Comparison of ENCODE assay signal across 8 mouse cellular contexts in the genomic region with DNA sequence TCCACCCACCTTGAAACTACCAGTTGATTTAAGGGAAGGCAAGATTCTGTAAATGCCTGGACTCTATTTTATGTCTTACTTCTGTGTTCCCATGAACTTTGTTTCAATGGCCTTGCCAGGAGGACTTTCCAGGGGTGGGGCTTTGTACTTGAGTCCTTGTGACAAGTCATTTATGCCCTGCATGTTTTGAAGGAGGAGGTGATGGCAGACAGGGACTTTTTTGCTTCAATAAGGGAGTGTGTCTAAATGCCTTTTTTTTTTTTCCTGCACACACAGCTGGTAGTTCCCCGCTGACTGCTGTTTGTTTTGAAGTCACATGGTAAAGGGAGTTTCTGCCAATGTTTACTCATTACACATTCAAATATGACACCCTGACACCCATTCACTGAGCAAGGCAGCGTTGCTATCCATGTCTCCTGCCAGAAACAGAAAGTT.
DNase-seq lines count a peak whose midpoint lies in the region; ATAC-seq and TF ChIP-seq lines count a peak whose summit lies in the region.

No protein-coding gene starts in this region.

- peak; percentile 18 for DNase-seq in gastrocnemius, postnatal 25 days
- DNase-seq in gastrocnemius, adult 8-10 months (ENCODE audit: low spot score in 2 of 2) = no peak
- DNase-seq in NIH3T3 (ENCODE audit: low read depth) = peak; percentile 55
- peak; percentile 58 for DNase-seq in thymus, adult 2 months
- DNase-seq in right cerebral cortex, postnatal 4 days = no peak

- H3K9ac ChIP-seq in heart, embryonic 16.5 days (ENCODE audit: low read length) = peak overlapping the region; percentile 36; the same call in 1 of the 2 replicates
- no peak overlapping the region for H3K9ac ChIP-seq in liver, embryonic 15.5 days

- no peaks in the 10 kb centered on the region for H3K27me3 ChIP-seq in heart, embryonic 16.5 days (ENCODE audit: control insufficient read depth, insufficient read depth, low read length)
- no peaks in the 10 kb centered on the region for H3K27me3 ChIP-seq in liver, embryonic 15.5 days
- no peaks in the 10 kb centered on the region for H3K27me3 ChIP-seq in thymus, adult 2 months (ENCODE audit: control insufficient read depth, insufficient read depth, low read length)

- peak; percentile 8; the same call in 1 of the 2 replicates for ATAC-seq in heart, embryonic 16.5 days (replicated peaks; ENCODE audit: extremely low read depth, insufficient read depth, low FRiP score)
- peak; percentile 49 for ATAC-seq in liver, embryonic 15.5 days (ENCODE audit: insufficient read depth)
- ATAC-seq in megakaryocyte, adult 5-6 weeks (ENCODE audit: poor library complexity, severe bottlenecking) = no peak

- H3K9me3 ChIP-seq in heart, embryonic 16.5 days (replicated peaks; ENCODE audit: control insufficient read depth, low read length) = no peaks in the 10 kb centered on the region
- no peaks in the 10 kb centered on the region for H3K9me3 ChIP-seq in liver, embryonic 15.5 days (replicated peaks)

- peaks cover 27% of the 10 kb centered on the region for H3K4me1 ChIP-seq in heart, embryonic 16.5 days (ENCODE audit: control insufficient read depth, insufficient read depth, low read length)
- H3K4me1 ChIP-seq in liver, embryonic 15.5 days (replicated peaks) = peaks cover 3% of the 10 kb centered on the region; the same call in 1 of the 2 replicates
- H3K4me1 ChIP-seq in thymus, adult 2 months (replicated peaks; ENCODE audit: control insufficient read depth, insufficient read depth, low read length) = peaks cover 28% of the 10 kb centered on the region

- H3K4me3 ChIP-seq in heart, embryonic 16.5 days (ENCODE audit: low read length) = no peak overlapping the region
- no peak overlapping the region for H3K4me3 ChIP-seq in liver, embryonic 15.5 days (replicated peaks)
- H3K4me3 ChIP-seq in thymus, adult 2 months (ENCODE audit: control insufficient read depth, insufficient read depth, low read length) = no peak overlapping the region

- TF ChIP-seq CTCF in thymus, adult 2 months (IDR thresholded peaks at IDR 0.05; ENCODE audit: borderline replicate concordance, control insufficient read depth, extremely low read depth, insufficient read depth, low read length, poor library complexity) = no peak

- no peaks in the 10 kb centered on the region for H3K36me3 ChIP-seq in heart, embryonic 16.5 days (ENCODE audit: control insufficient read depth, insufficient read depth)
- no peaks in the 10 kb centered on the region for H3K36me3 ChIP-seq in liver, embryonic 15.5 days (replicated peaks)
- no peaks in the 10 kb centered on the region for H3K36me3 ChIP-seq in thymus, adult 2 months (ENCODE audit: control insufficient read depth, insufficient read depth, low read length)

- H3K4me2 ChIP-seq in heart, embryonic 16.5 days (ENCODE audit: low read depth, low read length) = peak overlapping the region; percentile 10; the same call in 1 of the 2 replicates
- no peak overlapping the region for H3K4me2 ChIP-seq in liver, embryonic 15.5 days

- H3K27ac ChIP-seq in heart, embryonic 16.5 days (ENCODE audit: low read length) = peak overlapping the region; percentile 79
- peak overlapping the region; percentile 59 for H3K27ac ChIP-seq in liver, embryonic 15.5 days (replicated peaks)
- H3K27ac ChIP-seq in thymus, adult 2 months (ENCODE audit: control insufficient read depth, insufficient read depth, low read length) = peak overlapping the region; percentile 94; the same call in 1 of the 2 replicates

- WGBS in heart, embryonic 16.5 days = 31% methylated on average over 2 of the region's 2 CpGs
- WGBS in liver, embryonic 15.5 days (ENCODE audit: insufficient replicate concordance) = 58% methylated on average over 2 of the region's 2 CpGs
- WGBS in thymus, adult 2 months = 16% methylated on average over 2 of the region's 2 CpGs

- no peak for TF ChIP-seq POLR2A in thymus, adult 2 months (IDR thresholded peaks at IDR 0.05; ENCODE audit: control insufficient read depth, extremely low read depth, insufficient read depth, low read length, poor library complexity)

Comparison
In these comparisons a context has a peak if more than half of its experiments do, and no peak if none do; other contexts are left out.
1. DNase-seq: peak in gastrocnemius, postnatal 25 days (single experiment), NIH3T3 (single experiment) and thymus, adult 2 months (single experiment); none in gastrocnemius, adult 8-10 months (0 of 2) and right cerebral cortex, postnatal 4 days (single experiment).
2. Peak in every context shown above with its lines, with median percentiles within 50 percentile points of each other: H3K27ac ChIP-seq.